Mouse (Mus musculus) ES-CJ7 (cell line): ENCODE measurements at regions not wholly inside any gene's neighbourhood (a gene's known extent, or its start where the extent isn't known, plus 50 kb on each side); places are given as distances from the start of the nearest gene placed in this dataset.

ENCODE experiments used
- DNase-seq: peaks from one replicate; pipeline ENCODE4 v3.0.0; 2011; ENCODE audit warnings: low read depth, low spot score

GRCm38 (mm10) chr11:13978524-13978923 lies 620.6 kb upstream of the Pom121l12 start:
- DNase-seq: peak; percentile 83

GRCm38 (mm10) chr11:14016637-14017036 lies 582.4 kb upstream of the Pom121l12 start:
- DNase-seq: no peak

- DNase-seq: no peak
Measured at GRCm38 (mm10) chr11:14031412-14032122, 567.5 kb upstream of the Pom121l12 start.

GRCm38 (mm10) chr11:14032498-14032897 lies 566.6 kb upstream of the Pom121l12 start:
- DNase-seq: peak; percentile 92

- DNase-seq: no peak
Measured at GRCm38 (mm10) chr11:14059118-14059517, 540.0 kb upstream of the Pom121l12 start.

GRCm38 (mm10) chr11:14072104-14072503 lies 527.0 kb upstream of the Pom121l12 start:
- peak; percentile 33 for DNase-seq

GRCm38 (mm10) chr11:14072570-14072969 lies 526.5 kb upstream of the Pom121l12 start:
- DNase-seq: peak; percentile 55
